Mouse (Mus musculus) lung, postnatal 0 days (tissue): ENCODE measurements around the gene Rftn1.

Experiments
- CTCF ChIP-seq: IDR thresholded peaks from 2 replicates; pipeline ENCODE4 v1.5.1; 2016; ENCODE audit warnings: antibody characterized with exemption, mild to moderate bottlenecking
- EP300 ChIP-seq: IDR thresholded peaks from 2 replicates; pipeline ENCODE4 v1.6.1; 2016; ENCODE audit warnings: antibody characterized with exemption, mild to moderate bottlenecking, control low read depth

DNA sequence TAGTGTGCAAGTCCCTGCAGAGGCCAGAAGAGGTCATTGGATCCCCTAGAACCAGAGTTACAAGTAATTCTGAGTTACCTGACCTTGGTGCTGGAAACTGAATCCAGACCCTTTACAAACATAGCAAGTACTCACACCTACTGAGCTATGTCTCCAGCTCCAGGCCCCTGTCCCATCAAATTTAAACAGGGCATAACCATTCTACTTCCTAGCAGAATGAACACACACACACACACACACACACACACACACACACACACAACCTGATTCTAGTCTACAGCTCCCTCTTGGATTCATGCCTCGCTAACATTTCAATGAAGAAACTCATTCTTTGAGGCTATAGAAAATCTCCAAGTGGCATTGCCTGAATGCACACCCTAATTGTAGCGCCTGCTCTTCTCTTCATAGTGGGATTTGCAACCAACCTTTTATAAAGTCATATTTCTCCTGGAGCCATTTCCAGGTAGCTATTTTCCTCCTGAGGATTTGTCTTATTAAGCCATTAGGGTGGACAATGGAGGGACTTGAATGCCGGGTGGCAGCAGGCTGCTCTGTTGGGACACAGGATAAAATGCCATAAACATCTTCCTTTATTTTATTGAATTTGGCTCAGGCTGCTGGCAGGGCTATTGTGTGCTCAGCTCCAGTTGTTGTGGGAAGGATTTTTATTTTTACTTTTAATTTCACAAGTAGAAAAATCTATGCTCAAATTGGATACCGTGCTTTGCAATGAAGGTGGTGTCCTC, 213.6 kb downstream of the Rftn1 start:
- TF ChIP-seq EP300: no peak
- TF ChIP-seq CTCF: no peak
